Mouse (Mus musculus): ENCODE results near the gene Atf5. TPM values are rescaled to one million over a fixed set of nuclear protein-coding genes. Genes with fewer than 3 reads are reported as not detected.
A peak's percentile ranks its signal among the peaks of the same experiment; 100 is the strongest.

The Atf5 gene
- total and polyA plus RNA-seq, 3 experiments: 13.4 to 82.3 (median 71.1) TPM

DNA sequence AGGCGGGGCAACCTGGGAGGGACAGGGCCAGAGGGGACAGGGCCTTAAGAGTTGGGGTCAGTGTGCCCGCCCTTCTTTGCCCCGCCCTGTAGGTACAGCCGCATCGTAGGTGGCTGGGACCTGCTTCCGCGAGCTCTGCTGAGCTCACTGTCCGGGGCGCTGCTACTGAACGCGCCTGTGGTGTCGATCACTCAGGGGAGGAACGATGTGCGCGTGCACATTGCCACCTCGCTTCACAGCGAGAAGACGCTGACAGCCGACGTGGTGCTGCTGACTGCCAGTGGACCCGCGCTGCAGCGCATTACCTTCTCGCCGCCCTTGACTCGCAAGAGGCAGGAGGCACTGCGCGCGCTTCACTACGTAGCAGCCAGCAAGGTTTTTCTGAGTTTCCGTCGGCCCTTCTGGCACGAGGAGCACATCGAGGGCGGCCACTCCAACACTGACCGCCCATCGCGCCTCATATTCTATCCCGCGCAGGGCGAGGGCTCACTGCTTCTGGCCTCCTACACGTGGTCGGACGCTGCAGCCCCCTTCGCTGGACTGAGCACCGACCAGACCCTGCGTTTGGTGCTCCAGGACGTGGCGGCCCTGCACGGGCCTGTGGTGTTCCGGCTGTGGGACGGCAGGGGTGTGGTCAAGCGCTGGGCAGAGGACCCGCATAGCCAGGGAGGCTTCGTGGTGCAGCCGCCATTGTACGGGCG, 23.2 kb upstream of the Atf5 start:
- Histone ChIP-seq H3K27ac (ENCODE audit: insufficient read depth, low read depth) (no peak overlapping the region), H3K9me3 (replicated peaks; ENCODE audit: low read length) (peaks cover 33% of the 10 kb centered on the region), H3K9ac (ENCODE audit: insufficient read depth, low read depth) (no peak overlapping the region), H3K4me1 (ENCODE audit: control insufficient read depth in 1 of 2, insufficient read depth in 2 of 2) (peaks cover 36 to 81% of the 10 kb centered on the region in 2 experiments), H3K27me3 (replicated peaks) (no peaks in the 10 kb centered on the region), H3K4me2 (ENCODE audit: insufficient read depth, low read depth, poor library complexity, severe bottlenecking) (no peak overlapping the region), H3K36me3 (replicated peaks in 1 of 2; ENCODE audit: control insufficient read depth in 1 of 2, insufficient read depth in 1 of 2, low read length in 1 of 2) (peaks cover 71 to 80% of the 10 kb centered on the region in 2 experiments), H3K79me2 (replicated peaks; ENCODE audit: control insufficient read depth, extremely low read depth, insufficient read depth, poor library complexity, severe bottlenecking) (no peaks in the 10 kb centered on the region), H3K4me3 (replicated peaks in 1 of 3; ENCODE audit: low read depth in 2 of 3, low read length in 2 of 3, poor library complexity in 1 of 3) (peak overlapping the region in 1 of 3 experiments; percentile 21)
- in situ Hi-C loops (cut with MboI; ENCODE audit: low pct_ligation_motif_present, low pct_unique_long_range_greater_than_20kb, low sequenced_read_pairs): no loop called here
- no peak for TF ChIP-seq NELFE (IDR thresholded peaks at IDR 0.05; ENCODE audit: low read depth, low read length)
- TF ChIP-seq POLR2A (IDR thresholded peaks at IDR 0.05; ENCODE audit: low read depth, low read length): peak; percentile 11; the same call in 1 of the 2 replicates
- no peak for DNase-seq (ENCODE audit: extremely low read depth)
- dilution Hi-C loops (cut with MboI; ENCODE audit: extremely low pct_ligation_motif_present, extremely low pct_unique_long_range_greater_than_20kb, low sequenced_read_pairs): no loop called here

DNA sequence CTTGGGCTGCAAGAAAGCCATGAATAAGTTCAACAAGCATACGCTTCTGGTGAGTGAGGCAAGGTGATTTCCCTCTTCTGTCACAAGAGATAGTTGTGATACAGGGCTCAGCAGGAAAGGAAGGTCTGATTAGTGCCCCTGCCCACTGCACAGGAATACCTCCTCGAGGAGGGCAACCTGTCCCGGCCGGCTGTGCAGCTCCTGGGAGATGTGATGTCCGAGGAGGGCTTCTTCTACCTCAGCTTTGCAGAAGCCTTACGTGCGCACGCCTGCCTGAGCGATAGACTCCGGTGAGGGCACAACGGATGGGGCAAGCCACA, 22.7 kb upstream of the Atf5 start:
- Histone ChIP-seq H3K9ac (ENCODE audit: insufficient read depth, low read depth) (no peak overlapping the region), H3K36me3 (replicated peaks in 1 of 2; ENCODE audit: control insufficient read depth in 1 of 2, insufficient read depth in 1 of 2, low read length in 1 of 2) (peaks cover 66 to 75% of the 10 kb centered on the region in 2 experiments), H3K79me2 (replicated peaks; ENCODE audit: control insufficient read depth, extremely low read depth, insufficient read depth, poor library complexity, severe bottlenecking) (peaks cover 4% of the 10 kb centered on the region; the same call in 1 of the 2 replicates), H3K4me3 (replicated peaks in 1 of 3; ENCODE audit: low read depth in 2 of 3, low read length in 2 of 3, poor library complexity in 1 of 3) (peak overlapping the region in 1 of 3 experiments; percentile 16), H3K27me3 (replicated peaks) (no peaks in the 10 kb centered on the region), H3K4me1 (ENCODE audit: control insufficient read depth in 1 of 2, insufficient read depth in 2 of 2) (peaks cover 36 to 83% of the 10 kb centered on the region in 2 experiments), H3K27ac (ENCODE audit: insufficient read depth, low read depth) (no peak overlapping the region), H3K9me3 (replicated peaks; ENCODE audit: low read length) (peaks cover 33% of the 10 kb centered on the region), H3K4me2 (ENCODE audit: insufficient read depth, low read depth, poor library complexity, severe bottlenecking) (no peak overlapping the region)
- in situ Hi-C loops (cut with MboI; ENCODE audit: low pct_ligation_motif_present, low pct_unique_long_range_greater_than_20kb, low sequenced_read_pairs) (no loop called here), dilution Hi-C loops (cut with MboI; ENCODE audit: extremely low pct_ligation_motif_present, extremely low pct_unique_long_range_greater_than_20kb, low sequenced_read_pairs) (no loop called here)
- DNase-seq (ENCODE audit: extremely low read depth): no peak
- TF ChIP-seq NRF1 (IDR thresholded peaks at IDR 0.05; ENCODE audit: low read depth, low read length): no peak

GRCm38 (mm10) chr7:44838073-44838472, 21.6 kb upstream of the Atf5 start:
- Histone ChIP-seq H3K4me3 (replicated peaks in 1 of 3; ENCODE audit: low read depth in 2 of 3, low read length in 2 of 3, poor library complexity in 1 of 3) (peak overlapping the region in 1 of 3 experiments; percentile 50), H3K36me3 (replicated peaks in 1 of 2; ENCODE audit: control insufficient read depth in 1 of 2, insufficient read depth in 1 of 2, low read length in 1 of 2) (peaks cover 56 to 67% of the 10 kb centered on the region in 2 experiments)

GRCm38 (mm10) chr7:44836423-44837053, 20.1 kb upstream of the Atf5 start:
- Histone ChIP-seq H3K4me1 (ENCODE audit: control insufficient read depth in 1 of 2, insufficient read depth in 2 of 2) (peaks cover 25 to 82% of the 10 kb centered on the region in 2 experiments), H3K4me3 (replicated peaks in 1 of 3; ENCODE audit: low read depth in 2 of 3, low read length in 2 of 3, poor library complexity in 1 of 3) (peak overlapping the region; percentile 2 to 71 (median 50)), H3K9ac (ENCODE audit: insufficient read depth, low read depth) (peak overlapping the region; percentile 54; the same call in 1 of the 2 replicates), H3K9me3 (replicated peaks; ENCODE audit: low read length) (peaks cover 33% of the 10 kb centered on the region), H3K27ac (ENCODE audit: insufficient read depth, low read depth) (peak overlapping the region; percentile 100), H3K27me3 (replicated peaks) (no peaks in the 10 kb centered on the region), H3K4me2 (ENCODE audit: insufficient read depth, low read depth, poor library complexity, severe bottlenecking) (peak overlapping the region; percentile 81), H3K79me2 (replicated peaks; ENCODE audit: control insufficient read depth, extremely low read depth, insufficient read depth, poor library complexity, severe bottlenecking) (peaks cover 23% of the 10 kb centered on the region), H3K36me3 (replicated peaks in 1 of 2; ENCODE audit: control insufficient read depth in 1 of 2, insufficient read depth in 1 of 2, low read length in 1 of 2) (peaks cover 47 to 63% of the 10 kb centered on the region in 2 experiments)
- DNase-seq (ENCODE audit: extremely low read depth): no peak
- dilution Hi-C loops (cut with MboI; ENCODE audit: extremely low pct_ligation_motif_present, extremely low pct_unique_long_range_greater_than_20kb, low sequenced_read_pairs): no loop called here
- in situ Hi-C loops (cut with MboI; ENCODE audit: low pct_ligation_motif_present, low pct_unique_long_range_greater_than_20kb, low sequenced_read_pairs): no loop called here
- no peak for TF ChIP-seq GABPA (IDR thresholded peaks at IDR 0.05; ENCODE audit: insufficient replicate concordance, low read depth, low read length)
- no peak for TF ChIP-seq TBP (conservative IDR thresholded peaks at IDR 0.05; ENCODE audit: low read depth, low read length)
- TF ChIP-seq ZNF384 (IDR thresholded peaks at IDR 0.05; ENCODE audit: low read depth, low read length): no peak
- no peak for TF ChIP-seq ZC3H11A (IDR thresholded peaks at IDR 0.05; ENCODE audit: low read depth, low read length)
- TF ChIP-seq USF2 (conservative IDR thresholded peaks at IDR 0.05; ENCODE audit: low read depth, low read length): no peak
- 0 out of 2 replicates have a peak, but pooled peaks have one; percentile 4 for TF ChIP-seq POLR2AphosphoS2 (IDR thresholded peaks at IDR 0.05; ENCODE audit: low read depth, low read length)
- 0 out of 2 replicates have a peak, but pooled peaks have one; percentile 24 for TF ChIP-seq CHD1 (IDR thresholded peaks at IDR 0.05; ENCODE audit: low read depth, low read length)
- TF ChIP-seq CTCF (conservative IDR thresholded peaks at IDR 0.05 in 1 of 2, IDR thresholded peaks at IDR 0.05 in 1 of 2; ENCODE audit: low read depth in 2 of 2, low read length in 2 of 2): no peak
- TF ChIP-seq MYC (IDR thresholded peaks at IDR 0.05; ENCODE audit: low read depth, low read length): no peak
- no peak; the same call in 1 of the 2 replicates for TF ChIP-seq HCFC1 (IDR thresholded peaks at IDR 0.05; ENCODE audit: low read depth, low read length)
- no peak for TF ChIP-seq IRF4 (IDR thresholded peaks at IDR 0.05; ENCODE audit: low read depth, low read length)
- TF ChIP-seq NRF1 (IDR thresholded peaks at IDR 0.05; ENCODE audit: low read depth, low read length): no peak
- no peak for TF ChIP-seq MAZ (IDR thresholded peaks at IDR 0.05; ENCODE audit: low read depth, low read length)
- peak; percentile 16 for TF ChIP-seq ZMIZ1 (IDR thresholded peaks at IDR 0.05; ENCODE audit: low read depth, low read length)

More at GRCm38 (mm10) chr7:44838073-44838472, 21.6 kb upstream of the Atf5 start:
- dilution Hi-C loops (cut with MboI; ENCODE audit: extremely low pct_ligation_motif_present, extremely low pct_unique_long_range_greater_than_20kb, low sequenced_read_pairs): no loop called here
- H3K27ac ChIP-seq (ENCODE audit: insufficient read depth, low read depth): peak overlapping the region; percentile 100; the same call in 1 of the 2 replicates
- peaks cover 33% of the 10 kb centered on the region for H3K9me3 ChIP-seq (replicated peaks; ENCODE audit: low read length)
- no peak overlapping the region for H3K9ac ChIP-seq (ENCODE audit: insufficient read depth, low read depth)
- H3K27me3 ChIP-seq (replicated peaks): no peaks in the 10 kb centered on the region
- no peak overlapping the region for H3K4me2 ChIP-seq (ENCODE audit: insufficient read depth, low read depth, poor library complexity, severe bottlenecking)
- peaks cover 35 to 82% of the 10 kb centered on the region in 2 experiments for H3K4me1 ChIP-seq (ENCODE audit: control insufficient read depth in 1 of 2, insufficient read depth in 2 of 2)
- DNase-seq (ENCODE audit: extremely low read depth): no peak
- peaks cover 11% of the 10 kb centered on the region for H3K79me2 ChIP-seq (replicated peaks; ENCODE audit: control insufficient read depth, extremely low read depth, insufficient read depth, poor library complexity, severe bottlenecking)
- 0 out of 2 replicates have a peak, but pooled peaks have one; percentile 12 for TF ChIP-seq POLR2A (IDR thresholded peaks at IDR 0.05; ENCODE audit: low read depth, low read length)
- no peak for TF ChIP-seq MAX (IDR thresholded peaks at IDR 0.05; ENCODE audit: low read length)
- in situ Hi-C loops (cut with MboI; ENCODE audit: low pct_ligation_motif_present, low pct_unique_long_range_greater_than_20kb, low sequenced_read_pairs): no loop called here

Measured in CH12.LX (cell line).